Mouse (Mus musculus) gastrocnemius, postnatal 25 days (tissue): ENCODE results near the gene Hs3st4. TPM values are rescaled to one million over a fixed set of nuclear protein-coding genes. Genes with fewer than 3 reads are reported as not detected.

Source experiments
- DNase-seq: peaks from one replicate; pipeline ENCODE4 v3.0.0; 2022
- long read RNA-seq, 2 experiments: library from polyadenylated mRNA; stranded (forward); transcript quantifications; one replicate each; pipeline ENCODE4 v2.0.0; 2021
- total RNA-seq, 2 experiments: library from RNA; stranded (reverse); gene quantifications; 1 replicate in 1 of 2; 2 replicates in 1 of 2; pipeline ENCODE4 v1.2.3; 2021

Hs3st4 gene
- total RNA-seq = not detected
- long read RNA-seq, experiment 1 = 0 reads
- long read RNA-seq, experiment 2 = 0 reads

DNA sequence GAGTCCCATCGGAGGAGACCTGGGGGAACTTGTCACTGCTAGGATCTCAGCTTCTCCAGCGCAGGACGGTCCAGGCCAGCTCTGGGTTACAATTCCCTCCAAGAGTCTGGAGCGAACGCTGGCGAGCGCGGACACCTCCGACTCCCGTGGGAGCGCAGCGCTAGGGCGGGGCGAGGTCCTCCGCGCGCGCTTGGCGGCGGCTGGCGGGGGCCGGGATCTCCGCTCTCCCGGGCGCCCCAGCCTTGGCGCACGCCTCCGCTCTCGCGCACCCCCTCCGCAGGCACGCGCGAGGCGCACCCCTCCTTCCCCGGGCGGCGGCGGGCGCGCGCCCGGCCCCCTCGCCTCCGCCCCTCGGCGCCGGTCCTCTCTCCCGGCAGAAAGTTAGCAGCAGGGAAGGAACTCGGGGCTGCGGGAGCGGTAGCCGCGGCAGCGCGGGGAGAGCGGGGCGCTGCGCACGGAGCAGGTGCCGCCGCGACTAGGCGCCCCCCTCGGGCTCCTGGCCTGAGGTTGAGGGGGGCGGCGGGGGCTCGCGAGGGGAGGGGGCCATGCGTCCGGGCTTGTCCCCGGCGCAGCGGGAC lies at the start of gene Hs3st4:
Gene Hs3st4 (plus strand): TSS at position 409 of the 578 bp plus-strand sequence.
- no peak for DNase-seq

DNA sequence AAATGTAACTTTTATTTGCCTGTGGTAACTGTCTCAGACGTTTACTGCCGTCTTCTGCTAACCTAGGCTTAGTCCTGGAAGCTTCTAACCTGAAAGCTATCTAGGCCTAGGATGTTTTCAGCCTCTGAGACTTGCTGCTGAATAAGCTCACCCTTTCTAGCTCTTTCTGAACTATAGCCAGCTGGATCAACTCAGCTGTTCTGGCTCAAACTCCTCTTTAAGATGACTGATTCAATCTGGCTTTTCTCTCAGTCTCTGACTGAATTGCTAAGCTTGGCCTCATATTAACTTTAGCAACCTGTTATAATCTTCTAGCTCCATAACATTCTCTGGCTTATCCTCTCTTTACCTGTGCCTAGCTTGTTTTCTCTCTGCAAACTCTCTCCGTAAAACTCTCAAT lies 35.8 kb upstream of the Hs3st4 start:
- DNase-seq = no peak

DNA sequence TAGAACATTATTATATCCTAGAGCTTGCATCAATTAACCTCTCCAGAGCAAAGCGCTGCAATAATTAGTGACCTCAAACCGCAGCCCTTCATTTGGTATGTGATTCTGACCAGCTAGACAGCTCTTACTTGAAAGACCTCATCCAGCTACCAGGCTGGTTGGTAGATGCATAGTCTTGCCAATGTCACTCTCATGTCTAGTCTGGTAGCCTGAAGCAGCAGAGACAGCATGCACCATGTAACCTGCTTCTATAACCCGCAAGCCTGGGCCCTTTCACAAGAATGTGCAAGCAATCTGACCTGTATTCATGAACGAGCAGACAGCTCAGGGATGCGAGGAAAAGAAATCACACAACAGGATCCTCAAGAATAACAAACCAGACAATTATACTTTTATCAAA lies 19.6 kb upstream of the Hs3st4 start:
- no peak for DNase-seq

DNA sequence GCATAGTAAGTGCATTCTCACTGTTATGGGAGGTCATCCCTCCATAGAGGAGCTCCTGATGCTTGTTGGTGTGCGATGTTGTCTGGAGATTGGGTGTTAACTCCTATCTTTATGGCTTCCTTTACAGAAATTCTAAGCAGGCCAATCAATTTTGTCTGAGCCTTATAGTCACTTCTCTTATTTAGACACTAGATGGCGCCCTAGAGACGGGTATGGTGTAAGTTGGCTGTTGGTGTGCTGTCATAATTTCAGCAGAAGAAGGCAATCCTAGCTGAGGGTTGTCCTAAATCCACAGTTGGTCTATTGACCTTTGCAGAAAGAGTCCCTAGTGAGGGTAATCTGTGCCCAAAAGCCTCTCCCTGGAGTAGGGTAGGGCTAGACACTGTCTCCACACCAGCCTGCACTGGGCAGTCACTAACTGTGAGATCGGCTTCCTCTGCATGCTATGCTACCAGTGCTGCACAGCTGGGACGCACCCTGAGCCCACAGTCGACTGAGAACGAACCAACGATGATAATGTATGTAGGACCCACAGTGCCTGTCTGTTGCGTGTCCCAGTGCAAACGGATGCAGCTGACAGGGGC lies 18.0 kb upstream of the Hs3st4 start:
- no peak for DNase-seq

DNA sequence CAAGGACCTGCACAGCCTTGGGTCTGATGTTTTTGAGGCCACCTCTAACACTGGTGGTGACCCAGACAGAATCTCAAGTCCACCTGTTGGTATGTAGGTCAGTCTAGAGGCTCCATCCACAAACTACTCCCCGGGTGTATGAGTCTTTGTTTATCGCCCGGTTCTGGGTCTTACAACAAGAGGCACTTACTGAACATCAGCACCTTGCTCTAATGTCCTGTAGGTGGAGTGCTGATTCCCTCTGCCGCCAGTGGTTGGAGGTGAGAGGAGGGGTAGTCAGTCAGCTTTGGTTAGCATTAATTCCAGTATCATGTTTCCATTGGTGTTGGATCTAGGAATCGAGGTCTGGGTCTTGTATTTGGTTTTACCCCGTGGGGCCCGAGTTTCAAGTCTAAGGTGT lies 17.2 kb upstream of the Hs3st4 start:
- DNase-seq = no peak

DNA sequence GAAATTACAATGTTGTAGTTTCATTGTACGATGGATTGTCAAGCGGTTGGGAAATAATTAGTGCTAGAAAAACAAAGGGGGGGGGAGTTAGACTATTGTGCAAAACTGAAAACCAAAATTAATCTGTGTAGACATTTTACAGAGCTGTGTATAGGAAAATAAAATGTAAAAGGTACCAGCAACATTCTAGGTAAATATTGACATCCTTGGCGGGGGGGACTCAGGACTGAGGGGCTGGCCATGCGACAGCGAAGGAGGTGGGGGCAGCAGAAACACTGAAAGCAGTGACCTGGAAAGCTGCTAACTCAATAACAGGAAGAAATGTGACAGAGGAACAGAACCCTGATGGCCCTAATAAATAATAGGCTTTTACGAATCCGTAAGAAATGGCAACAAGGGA lies 7.2 kb upstream of the Hs3st4 start:
- no peak for DNase-seq

DNA sequence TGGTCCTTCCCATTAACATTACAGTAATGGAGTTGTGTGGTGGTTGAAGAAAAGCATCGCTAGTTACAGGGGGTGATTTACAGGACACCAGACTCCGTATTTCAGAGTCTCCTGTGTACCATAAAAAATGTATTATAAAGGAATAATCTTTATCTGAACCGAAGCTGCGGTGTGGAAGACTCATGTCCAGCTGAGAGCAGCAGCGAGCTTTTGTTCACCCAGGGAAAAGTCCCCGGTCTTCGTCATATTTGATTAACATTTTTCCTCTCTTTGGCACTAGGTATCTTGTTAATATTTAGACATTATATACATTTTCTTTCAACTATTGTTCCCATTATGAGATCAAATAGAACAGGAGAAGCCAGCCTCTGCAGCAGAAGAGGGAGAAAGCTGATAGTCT lies 1.2 kb upstream of the Hs3st4 start:
- DNase-seq = no peak

DNA sequence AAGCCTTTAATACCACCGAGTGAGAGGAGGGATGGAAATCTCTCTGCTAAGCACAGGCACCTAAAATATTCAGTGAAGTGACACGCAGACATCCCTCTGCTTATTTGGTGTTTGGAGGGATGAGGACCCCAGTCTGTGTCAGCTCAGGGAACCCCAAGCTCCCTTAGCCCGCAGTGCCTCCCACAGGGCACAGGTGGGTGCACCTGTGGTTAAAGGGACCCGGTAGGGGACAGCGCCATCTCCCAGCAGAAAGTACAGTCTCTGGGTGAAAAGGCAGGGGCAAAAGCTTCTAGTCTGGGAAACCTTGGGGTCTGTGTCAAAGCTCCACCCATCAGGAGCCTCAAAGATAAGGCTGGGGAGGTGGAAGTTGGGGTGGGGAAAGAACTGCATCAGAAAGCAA lies 659 bp upstream of the Hs3st4 start:
- DNase-seq = no peak

DNA sequence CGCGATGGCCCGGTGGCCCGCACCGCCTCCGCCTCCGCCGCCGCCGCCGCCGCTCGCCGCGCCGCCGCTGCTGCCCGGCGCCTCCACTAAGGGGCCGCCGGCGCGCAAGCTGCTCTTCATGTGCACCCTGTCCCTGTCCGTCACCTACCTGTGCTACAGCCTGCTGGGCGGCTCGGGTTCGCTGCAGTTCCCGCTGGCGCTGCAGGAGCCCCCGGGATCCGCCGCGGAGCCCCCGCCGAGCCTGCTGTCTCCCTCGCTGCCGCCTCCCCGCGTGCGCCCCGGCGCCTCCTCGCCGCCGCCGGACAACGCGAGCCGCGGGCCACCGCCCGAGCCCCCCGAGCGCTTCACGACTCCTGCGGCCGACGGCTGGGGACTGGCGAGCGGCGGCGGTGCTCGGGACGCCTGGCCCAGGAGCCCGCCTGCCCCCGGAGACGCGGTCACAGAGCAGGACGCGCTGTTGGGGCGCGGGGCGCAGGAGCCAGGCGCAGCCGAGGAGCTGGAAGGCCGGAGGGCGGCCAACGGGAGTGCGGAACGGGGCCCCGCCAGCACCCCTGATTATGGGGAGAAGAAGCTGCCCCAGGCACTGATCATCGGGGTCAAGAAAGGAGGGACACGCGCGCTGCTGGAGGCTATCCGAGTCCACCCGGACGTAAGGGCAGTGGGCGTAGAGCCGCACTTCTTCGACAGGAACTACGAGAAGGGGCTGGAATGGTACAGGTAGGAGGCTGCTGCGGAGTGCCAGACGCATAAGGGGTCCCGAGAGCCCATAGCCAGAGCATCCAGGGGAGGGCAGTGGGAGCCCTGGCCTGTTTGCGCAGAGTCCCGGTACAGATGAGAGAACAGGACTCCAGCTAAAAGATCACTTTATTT lies 743 bp downstream of the Hs3st4 start:
- DNase-seq = no peak

DNA sequence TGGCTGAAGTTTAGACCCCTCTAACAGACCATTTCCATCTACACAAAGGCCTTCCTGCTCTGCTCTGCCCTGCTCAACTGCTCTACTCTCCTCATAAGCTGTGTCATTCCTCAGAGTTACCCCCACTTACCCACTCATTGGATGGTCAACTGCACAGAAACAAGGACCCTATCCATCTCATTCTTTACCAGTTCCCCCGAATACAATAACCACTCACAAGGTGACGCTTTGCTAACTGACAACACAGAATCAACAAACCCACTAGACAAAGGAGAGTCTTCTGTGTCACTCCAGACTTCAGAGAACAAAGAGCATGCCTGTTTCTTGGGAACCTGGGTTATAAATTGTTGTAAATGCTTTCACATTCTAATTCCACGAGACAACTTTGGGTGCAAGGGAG lies 9.5 kb downstream of the Hs3st4 start:
- no peak for DNase-seq

DNA sequence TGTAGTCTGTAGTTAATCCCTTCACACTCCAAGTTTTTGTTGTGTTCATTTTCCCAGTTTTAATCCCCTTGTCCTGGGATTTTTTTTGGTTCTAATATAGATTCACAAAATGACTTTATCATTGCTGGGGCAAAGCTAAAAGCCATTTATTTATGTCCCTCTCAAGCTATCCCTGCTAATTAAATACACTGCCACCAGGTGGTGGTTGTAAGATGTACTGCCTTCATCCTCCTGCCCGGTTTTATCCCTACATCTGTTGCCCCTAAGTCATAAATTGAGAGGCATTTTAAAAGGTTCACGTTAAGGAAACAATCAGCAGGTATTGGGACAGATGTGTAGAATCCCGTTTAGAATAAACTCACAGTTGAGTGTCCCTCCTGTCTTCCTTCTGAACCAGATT lies 14.6 kb downstream of the Hs3st4 start:
- no peak for DNase-seq

DNA sequence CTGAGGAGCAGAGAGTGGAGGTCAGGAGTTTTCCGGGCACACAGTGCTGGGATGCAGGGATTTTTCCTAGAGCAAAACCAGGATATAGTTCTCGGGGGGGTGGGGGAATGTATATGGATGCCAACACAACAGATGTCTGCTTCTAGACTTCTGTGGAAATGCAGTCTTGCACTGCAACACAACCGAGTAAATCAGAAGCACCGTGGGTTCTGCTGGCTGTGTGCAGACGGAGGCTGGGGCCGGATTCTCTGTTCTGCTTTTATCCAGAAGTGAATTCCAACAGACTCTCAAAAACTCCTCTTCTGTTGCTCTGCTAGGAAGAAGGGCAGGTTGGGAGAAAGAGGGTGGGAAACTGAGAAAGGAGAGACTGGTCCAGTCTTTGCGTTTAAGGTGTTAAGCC lies 15.9 kb downstream of the Hs3st4 start:
- DNase-seq = no peak

DNA sequence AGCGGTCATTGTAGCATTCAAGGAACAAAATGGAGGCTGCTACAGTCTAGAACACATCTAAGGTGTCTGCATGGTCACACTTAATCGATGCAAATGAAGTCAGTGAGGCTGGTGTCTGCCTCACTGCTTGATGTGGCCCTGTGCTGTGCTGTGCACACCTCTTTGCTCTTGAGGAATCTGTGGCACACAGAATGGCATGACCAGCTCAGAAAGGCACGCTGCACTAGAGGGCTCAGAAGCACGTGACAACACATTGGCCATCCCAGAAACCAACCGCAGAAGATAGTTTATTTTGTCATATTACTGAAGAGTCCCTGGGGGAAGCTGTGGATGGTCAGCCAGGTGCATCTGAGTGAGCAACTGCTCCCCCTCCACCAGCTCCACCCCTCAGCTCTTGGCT lies 44.2 kb downstream of the Hs3st4 start:
- DNase-seq = no peak

DNA sequence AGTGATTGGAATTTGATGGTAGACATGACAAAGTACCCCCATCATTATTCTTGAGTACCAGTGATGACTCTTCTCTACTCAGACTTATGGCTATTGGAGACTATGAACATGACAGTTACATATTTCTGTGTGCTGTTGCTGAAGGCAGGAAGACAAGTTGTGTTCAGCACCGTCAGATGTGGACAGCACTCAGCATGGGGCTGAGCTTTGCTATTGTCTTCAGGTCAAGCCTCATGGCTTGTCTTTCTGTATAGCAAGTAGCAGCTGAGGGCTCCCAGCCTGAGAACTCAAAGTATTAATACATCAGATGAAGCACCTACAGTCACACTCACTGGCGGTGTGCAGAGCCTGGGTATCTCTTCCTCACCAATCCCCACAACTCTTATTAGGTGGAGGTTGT lies 49.6 kb downstream of the Hs3st4 start:
- no peak for DNase-seq

DNA sequence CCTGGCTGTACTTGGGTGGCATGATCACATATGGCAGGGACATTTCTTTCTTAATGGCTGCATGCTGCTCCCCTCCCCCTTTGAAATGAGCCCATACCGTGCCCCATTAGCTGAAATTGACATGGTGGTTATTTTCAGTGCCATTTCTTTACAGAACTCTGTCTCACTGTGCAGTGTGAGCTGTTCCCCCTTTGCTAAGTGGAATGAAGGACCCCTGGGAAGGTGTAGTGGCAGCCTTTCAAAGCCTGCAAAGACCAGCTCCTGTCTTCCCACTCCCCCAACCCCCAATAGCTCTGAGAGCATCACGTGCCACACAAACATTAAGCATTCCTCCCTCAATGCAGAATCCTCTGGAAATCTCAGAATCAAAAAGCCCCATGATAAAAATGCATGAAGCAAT lies 50.7 kb downstream of the Hs3st4 start:
- DNase-seq = no peak

DNA sequence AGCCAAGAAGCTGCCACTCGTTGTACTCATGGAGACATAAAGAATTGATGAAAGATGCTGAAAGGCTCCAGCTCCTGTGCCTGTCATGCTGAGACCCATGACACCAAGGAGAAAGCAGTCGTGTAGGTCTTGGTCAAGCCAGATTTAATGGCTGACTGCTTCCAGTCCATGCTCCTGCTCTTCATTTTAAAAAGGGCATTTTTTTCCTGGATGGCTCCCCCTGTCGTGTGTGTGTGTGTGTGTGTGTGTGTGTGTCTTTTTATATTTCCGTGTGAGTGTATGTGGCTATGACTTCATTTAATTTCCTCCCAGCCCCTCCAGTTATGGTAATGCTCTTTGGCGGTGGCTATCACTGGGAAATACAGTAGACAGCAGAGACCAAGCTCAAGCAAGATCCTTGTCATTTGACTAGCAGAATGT lies 54.6 kb downstream of the Hs3st4 start:
- DNase-seq = no peak

DNA sequence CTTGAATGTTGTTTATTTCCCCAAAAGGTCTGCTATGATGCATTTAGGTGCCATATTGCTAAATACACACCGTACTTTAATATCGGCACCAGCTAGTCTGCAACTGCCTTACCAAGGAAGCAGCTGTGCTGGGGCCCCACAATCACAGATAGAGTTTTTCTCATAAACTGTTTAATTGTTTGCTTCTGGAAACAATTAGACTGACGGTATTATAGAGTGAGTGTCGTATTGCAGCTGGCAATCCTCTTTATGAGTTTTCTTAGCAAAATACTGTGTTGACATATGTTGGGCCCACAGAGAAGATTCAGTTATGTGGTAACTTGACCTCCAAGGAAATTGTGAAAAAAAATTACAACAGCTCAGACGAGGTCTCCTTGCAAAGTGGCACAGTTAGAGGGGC lies 56.5 kb downstream of the Hs3st4 start:
- no peak for DNase-seq

DNA sequence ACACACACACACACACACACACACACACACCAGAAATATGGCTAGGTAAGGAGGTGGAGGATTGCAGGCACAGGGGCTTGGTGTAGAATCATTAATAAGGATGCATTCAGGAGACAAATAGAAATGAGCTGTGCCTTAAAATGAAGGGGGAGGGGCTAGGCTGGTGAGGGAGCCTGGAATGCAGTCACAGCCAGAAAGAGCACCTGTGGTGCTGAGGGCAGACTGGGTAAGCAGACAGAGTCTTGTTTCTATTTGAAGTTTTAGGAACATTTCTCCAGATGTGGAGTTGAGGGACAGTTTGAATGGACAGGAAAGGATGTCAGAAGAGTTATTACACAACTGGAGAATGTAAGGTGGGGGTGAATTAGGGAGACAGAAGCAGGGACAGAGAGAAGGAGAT lies 64.7 kb downstream of the Hs3st4 start:
- DNase-seq = no peak

DNA sequence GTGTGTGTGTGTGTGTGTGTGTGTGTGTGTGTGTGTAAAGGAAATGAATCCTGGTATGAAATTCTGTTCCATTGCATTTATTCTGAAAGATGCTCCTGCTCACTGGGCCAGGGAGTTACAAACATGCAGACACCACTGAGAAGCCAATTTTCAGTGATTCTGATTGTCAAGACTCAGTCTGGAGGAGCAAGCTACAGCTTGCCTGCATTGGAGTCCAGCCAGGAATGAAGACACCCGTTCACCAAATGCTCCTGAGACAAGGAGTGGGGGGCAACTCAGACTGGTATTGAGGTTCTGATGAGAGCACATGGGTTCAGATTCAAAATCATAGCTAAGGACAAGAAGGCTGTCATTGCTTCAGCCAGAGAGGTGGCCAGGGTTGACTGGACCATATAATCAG lies 66.3 kb downstream of the Hs3st4 start:
- no peak for DNase-seq

DNA sequence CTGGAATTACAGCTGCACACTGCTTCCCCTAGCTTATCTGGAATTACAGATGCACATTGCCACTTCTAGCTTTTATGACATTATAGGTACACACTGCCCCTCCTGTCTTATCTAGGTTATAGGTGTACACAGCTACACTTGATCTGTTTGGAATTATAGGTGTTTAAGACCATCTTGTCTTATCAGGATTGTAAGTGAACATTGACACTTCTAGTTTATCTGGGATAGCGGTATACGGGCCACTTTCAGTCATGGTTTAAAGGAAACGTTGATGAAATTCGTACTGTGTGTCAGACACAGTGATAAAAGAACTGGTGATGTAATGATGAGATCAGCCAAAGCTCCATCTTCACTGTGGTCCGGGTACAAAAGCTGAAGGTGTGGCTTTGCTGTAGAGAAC lies 67.8 kb downstream of the Hs3st4 start:
- DNase-seq = no peak

DNA sequence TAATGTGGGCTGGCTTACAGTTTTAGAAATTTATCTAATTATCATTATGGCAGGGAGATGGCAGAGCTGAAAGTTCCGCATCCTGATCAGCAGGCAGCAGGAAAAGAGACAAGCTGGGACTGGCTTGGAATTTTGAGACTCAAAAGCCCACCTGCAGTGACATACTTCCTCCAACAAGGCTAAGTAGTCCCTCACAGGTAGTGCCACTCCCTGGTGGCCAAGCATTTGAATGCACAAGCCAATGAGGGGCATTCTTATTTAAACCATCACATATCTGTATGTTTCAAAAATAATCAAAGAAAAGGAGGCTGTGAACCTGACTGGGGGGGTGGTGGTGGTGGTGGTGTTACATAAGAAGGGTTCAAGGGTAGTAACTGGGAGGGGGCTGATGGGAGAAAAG lies 101.1 kb downstream of the Hs3st4 start:
- no peak for DNase-seq

DNA sequence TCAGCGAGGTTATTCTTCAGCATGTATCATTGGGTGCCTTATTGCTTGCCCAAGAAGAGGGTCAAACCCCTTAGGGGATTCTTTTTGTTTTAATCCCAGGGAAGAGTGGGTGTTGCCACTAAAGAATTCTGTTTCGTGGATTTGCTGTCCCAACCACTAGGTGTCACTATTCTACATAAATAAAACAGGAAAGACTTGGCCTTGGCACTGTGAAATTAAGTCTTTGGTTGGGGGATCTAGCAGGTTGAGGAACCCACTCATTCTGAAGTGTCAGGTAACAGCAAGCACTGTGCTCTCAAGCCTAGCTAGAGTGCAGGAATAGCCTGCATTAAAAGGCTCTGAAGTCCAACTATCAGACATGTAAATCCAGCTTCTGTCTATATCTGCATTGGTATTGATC lies 146.3 kb downstream of the Hs3st4 start:
- no peak for DNase-seq

DNA sequence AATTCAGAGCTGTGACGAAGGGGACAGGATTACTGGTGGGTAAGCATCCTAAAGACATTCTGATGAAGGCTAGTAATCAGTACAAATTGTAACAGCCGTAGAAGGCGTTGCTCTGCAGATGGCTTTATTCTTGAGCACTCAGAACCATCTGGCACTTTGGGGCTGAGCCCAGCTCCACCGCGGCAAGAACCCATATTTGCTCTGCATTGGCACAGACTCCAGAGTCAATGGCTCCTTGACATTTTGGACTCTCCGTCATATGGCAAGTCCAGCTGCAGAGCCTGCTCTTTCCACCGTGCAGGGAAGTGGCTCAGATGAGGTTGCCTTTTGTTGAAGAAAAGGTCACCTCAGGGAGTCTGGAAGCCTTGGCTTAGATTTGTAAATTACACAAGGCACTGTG lies 148.6 kb downstream of the Hs3st4 start:
- DNase-seq = peak; percentile 54

DNA sequence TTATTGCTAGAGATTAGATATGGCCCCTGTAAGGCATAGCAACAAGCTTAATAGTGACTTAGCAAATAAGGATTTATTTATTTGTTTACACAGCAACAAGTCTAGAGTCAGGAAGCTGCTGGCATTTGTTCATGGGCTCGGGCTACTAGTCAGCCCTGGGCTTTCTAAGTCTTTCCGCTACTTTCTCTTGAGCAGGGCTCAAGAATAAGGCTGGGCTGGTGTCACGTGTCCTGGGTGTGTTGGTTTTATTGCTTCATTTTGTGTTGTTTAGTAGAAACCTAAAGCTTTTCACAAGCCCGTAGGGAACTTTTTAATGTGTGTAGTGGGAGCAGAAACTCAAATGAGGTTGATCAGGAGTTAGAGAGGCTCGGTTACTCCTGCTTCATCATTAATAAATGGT lies 153.5 kb downstream of the Hs3st4 start:
- DNase-seq = no peak
